Mouse (Mus musculus) lung, embryonic 15.5 days (tissue): ENCODE measurements at regions not wholly inside any gene's neighbourhood (a gene's known extent, or its start where the extent isn't known, plus 50 kb on each side); places are given as distances from the start of the nearest gene placed in this dataset.

Experiments used
- ATAC-seq: fragments of 200-750 bp; cut with Nextera tagmentation; 2 replicates; pipeline ENCODE4 v1.8.0; 2017; ENCODE audit warnings: moderate number of reproducible peaks, borderline replicate concordance; ENCODE audit not compliant: low FRiP score, low TSS enrichment; ENCODE audit errors: extremely low read depth
- H3K27ac ChIP-seq: fragments of 300-500 bp; sonication (generic); 2 replicates; pipeline ENCODE4 v1.5.1; 2015; ENCODE audit warnings: moderate library complexity, mild to moderate bottlenecking, inconsistent platforms
- H3K27me3 ChIP-seq: fragments of 300-500 bp; sonication (generic); 2 replicates; pipeline ENCODE4 v1.6.1; 2015; ENCODE audit warnings: inconsistent platforms
- H3K36me3 ChIP-seq: fragments of 300-500 bp; sonication (generic); 2 replicates; pipeline ENCODE4 v1.6.1; 2015; ENCODE audit warnings: inconsistent platforms
- H3K4me1 ChIP-seq: fragments of 300-500 bp; sonication (generic); 2 replicates; pipeline ENCODE4 v1.6.1; 2015; ENCODE audit warnings: inconsistent platforms
- H3K4me2 ChIP-seq: fragments of 300-500 bp; sonication (generic); 2 replicates; pipeline ENCODE4 v1.6.1; 2015; ENCODE audit warnings: inconsistent platforms, mild to moderate bottlenecking, moderate library complexity
- H3K4me3 ChIP-seq: fragments of 300-500 bp; sonication (generic); 2 replicates; pipeline ENCODE4 v1.5.1; 2015; ENCODE audit warnings: mild to moderate bottlenecking, inconsistent platforms
- H3K9ac ChIP-seq: fragments of 300-500 bp; sonication (generic); 2 replicates; pipeline ENCODE4 v1.6.1; 2015; ENCODE audit warnings: inconsistent platforms
- H3K9me3 ChIP-seq: fragments of 300-500 bp; sonication (generic); 2 replicates; pipeline ENCODE4 v1.6.1; 2016; ENCODE audit warnings: inconsistent platforms
- WGBS: fragments of 180-500 bp; shearing (Covaris S2); methylation state at CpG from one replicate; pipeline ENCODE4 v1.1.7; 2015; 5-methylcytosine and 5-hydroxymethylcytosine counted together

GRCm38 (mm10) chr10:83906751-83907150 lies 184.1 kb downstream of the 1500009L16Rik start:
- H3K9ac ChIP-seq = no peak overlapping the region
- no peaks in the 10 kb centered on the region for H3K36me3 ChIP-seq
- H3K27ac ChIP-seq = no peak overlapping the region
- no peaks in the 10 kb centered on the region for H3K4me1 ChIP-seq
- H3K4me3 ChIP-seq = no peak overlapping the region
- H3K27me3 ChIP-seq = no peaks in the 10 kb centered on the region
- H3K4me2 ChIP-seq = no peak overlapping the region
- H3K9me3 ChIP-seq = no peaks in the 10 kb centered on the region
- WGBS = 65% methylated on average over 8 of the region's 8 CpGs
- ATAC-seq = peak; percentile 67

- no peak overlapping the region for H3K9ac ChIP-seq
- H3K4me1 ChIP-seq = peaks cover 13% of the 10 kb centered on the region
- ATAC-seq = no peak
- H3K27me3 ChIP-seq = no peaks in the 10 kb centered on the region
- H3K4me2 ChIP-seq = no peak overlapping the region
- no peaks in the 10 kb centered on the region for H3K36me3 ChIP-seq
- no peak overlapping the region for H3K4me3 ChIP-seq
- WGBS = 87% methylated on average over 10 of the region's 10 CpGs
- no peaks in the 10 kb centered on the region for H3K9me3 ChIP-seq
- H3K27ac ChIP-seq = no peak overlapping the region
Observed at GRCm38 (mm10) chr10:83910649-83911370, 188.1 kb downstream of the 1500009L16Rik start.

GRCm38 (mm10) chr10:83914401-83915132 lies 191.9 kb downstream of the 1500009L16Rik start:
- no peaks in the 10 kb centered on the region for H3K9me3 ChIP-seq
- no peak overlapping the region for H3K27ac ChIP-seq
- H3K27me3 ChIP-seq = no peaks in the 10 kb centered on the region
- H3K4me3 ChIP-seq = no peak overlapping the region
- 25% methylated on average over 12 of the region's 12 CpGs for WGBS
- H3K4me1 ChIP-seq = peaks cover 13% of the 10 kb centered on the region
- H3K4me2 ChIP-seq = no peak overlapping the region
- H3K36me3 ChIP-seq = no peaks in the 10 kb centered on the region
- H3K9ac ChIP-seq = no peak overlapping the region
- no peak for ATAC-seq

GRCm38 (mm10) chr10:83915133-83915730 lies 192.6 kb downstream of the 1500009L16Rik start:
- ATAC-seq = no peak
- H3K4me1 ChIP-seq = peaks cover 13% of the 10 kb centered on the region
- H3K36me3 ChIP-seq = no peaks in the 10 kb centered on the region
- H3K4me3 ChIP-seq = no peak overlapping the region
- H3K9ac ChIP-seq = no peak overlapping the region
- H3K27me3 ChIP-seq = no peaks in the 10 kb centered on the region
- WGBS = 41% methylated on average over 9 of the region's 9 CpGs
- H3K9me3 ChIP-seq = no peaks in the 10 kb centered on the region
- H3K27ac ChIP-seq = no peak overlapping the region
- no peak overlapping the region for H3K4me2 ChIP-seq

GRCm38 (mm10) chr10:83926990-83927389 lies 204.3 kb downstream of the 1500009L16Rik start:
- H3K9me3 ChIP-seq = no peaks in the 10 kb centered on the region
- H3K27ac ChIP-seq = peak overlapping the region; percentile 70
- H3K4me3 ChIP-seq = no peak overlapping the region
- WGBS = 18% methylated on average over 4 of the region's 4 CpGs
- ATAC-seq = peak; percentile 68; the same call in 1 of the 2 replicates
- H3K4me1 ChIP-seq = peaks cover 26% of the 10 kb centered on the region
- H3K36me3 ChIP-seq = no peaks in the 10 kb centered on the region
- H3K9ac ChIP-seq = no peak overlapping the region
- no peaks in the 10 kb centered on the region for H3K27me3 ChIP-seq
- no peak overlapping the region for H3K4me2 ChIP-seq

GRCm38 (mm10) chr10:83927554-83927953 lies 204.9 kb downstream of the 1500009L16Rik start:
- H3K4me3 ChIP-seq = no peak overlapping the region
- H3K36me3 ChIP-seq = no peaks in the 10 kb centered on the region
- H3K9me3 ChIP-seq = no peaks in the 10 kb centered on the region
- peak; percentile 72 for ATAC-seq
- H3K27me3 ChIP-seq = no peaks in the 10 kb centered on the region
- 48% methylated on average over 2 of the region's 2 CpGs for WGBS
- no peak overlapping the region for H3K4me2 ChIP-seq
- H3K27ac ChIP-seq = peak overlapping the region; percentile 70
- H3K4me1 ChIP-seq = peaks cover 26% of the 10 kb centered on the region
- H3K9ac ChIP-seq = no peak overlapping the region

GRCm38 (mm10) chr10:83931758-83932157 lies 209.1 kb downstream of the 1500009L16Rik start:
- Histone ChIP-seq H3K4me3 (no peak overlapping the region), H3K4me2 (no peak overlapping the region), H3K4me1 (peaks cover 25% of the 10 kb centered on the region), H3K9ac (no peak overlapping the region), H3K27ac (no peak overlapping the region), H3K36me3 (no peaks in the 10 kb centered on the region), H3K9me3 (no peaks in the 10 kb centered on the region), H3K27me3 (no peaks in the 10 kb centered on the region)
- no peak for ATAC-seq
- whole genome bisulfite sequencing = 47% methylated on average over 3 of the region's 3 CpGs

- ATAC-seq = no peak
- no peak overlapping the region for H3K9ac ChIP-seq
- peaks cover 15% of the 10 kb centered on the region; the same call in 1 of the 2 replicates for H3K4me1 ChIP-seq
- no peak overlapping the region for H3K4me3 ChIP-seq
- 75% methylated on average over 7 of the region's 7 CpGs for WGBS
- no peaks in the 10 kb centered on the region for H3K36me3 ChIP-seq
- no peaks in the 10 kb centered on the region for H3K9me3 ChIP-seq
- H3K4me2 ChIP-seq = no peak overlapping the region
- no peaks in the 10 kb centered on the region for H3K27me3 ChIP-seq
- no peak overlapping the region for H3K27ac ChIP-seq
Observed at GRCm38 (mm10) chr10:83933201-83933600, 210.5 kb downstream of the 1500009L16Rik start.

- Histone ChIP-seq H3K27me3 (no peaks in the 10 kb centered on the region), H3K9me3 (no peaks in the 10 kb centered on the region), H3K4me3 (no peak overlapping the region), H3K36me3 (no peaks in the 10 kb centered on the region), H3K27ac (no peak overlapping the region), H3K4me2 (no peak overlapping the region), H3K4me1 (peaks cover 11% of the 10 kb centered on the region; the same call in 1 of the 2 replicates), H3K9ac (no peak overlapping the region)
- no peak for ATAC-seq
- WGBS = 56% methylated on average over 3 of the region's 3 CpGs
Observed at GRCm38 (mm10) chr10:83934498-83934897, 211.8 kb downstream of the 1500009L16Rik start.

GRCm38 (mm10) chr10:83937168-83937567 lies 214.5 kb downstream of the 1500009L16Rik start:
- Histone ChIP-seq H3K4me3 (no peak overlapping the region), H3K9ac (no peak overlapping the region), H3K4me2 (no peak overlapping the region), H3K4me1 (peaks cover 3% of the 10 kb centered on the region; the same call in 1 of the 2 replicates), H3K27me3 (no peaks in the 10 kb centered on the region), H3K27ac (no peak overlapping the region), H3K36me3 (no peaks in the 10 kb centered on the region), H3K9me3 (no peaks in the 10 kb centered on the region)
- no peak for ATAC-seq
- 40% methylated on average over 9 of the region's 9 CpGs for WGBS

- peaks cover 3% of the 10 kb centered on the region; the same call in 1 of the 2 replicates for H3K4me1 ChIP-seq
- WGBS = 76% methylated on average over 3 of the region's 3 CpGs
Observed at GRCm38 (mm10) chr10:83942101-83942500, 219.4 kb downstream of the 1500009L16Rik start.

GRCm38 (mm10) chr10:83944158-83944557 lies 221.5 kb downstream of the 1500009L16Rik start:
- H3K36me3 ChIP-seq = no peaks in the 10 kb centered on the region
- H3K27ac ChIP-seq = no peak overlapping the region
- 69% methylated on average over 1 of the region's 1 CpGs for WGBS
- no peak overlapping the region for H3K9ac ChIP-seq
- no peaks in the 10 kb centered on the region for H3K9me3 ChIP-seq
- H3K4me3 ChIP-seq = no peak overlapping the region
- H3K27me3 ChIP-seq = no peaks in the 10 kb centered on the region
- H3K4me1 ChIP-seq = no peaks in the 10 kb centered on the region
- ATAC-seq = no peak
- H3K4me2 ChIP-seq = no peak overlapping the region

More at GRCm38 (mm10) chr10:83942101-83942500, 219.4 kb downstream of the 1500009L16Rik start:
- no peak overlapping the region for H3K4me3 ChIP-seq
- H3K27me3 ChIP-seq = no peaks in the 10 kb centered on the region
- no peaks in the 10 kb centered on the region for H3K36me3 ChIP-seq
- H3K9ac ChIP-seq = no peak overlapping the region
- ATAC-seq = no peak
- H3K27ac ChIP-seq = no peak overlapping the region
- H3K4me2 ChIP-seq = no peak overlapping the region
- no peaks in the 10 kb centered on the region for H3K9me3 ChIP-seq
